Mouse (Mus musculus) mesoderm, embryonic 11.5 days (tissue): ENCODE measurements around the gene Sept9.
A peak's percentile ranks its signal among the peaks of the same experiment; 100 is the strongest.

Source experiments
- DNase-seq: peaks from one replicate; pipeline ENCODE4 v3.0.0-alpha.2; 2012; ENCODE audit warnings: low read depth, low spot score

The Sept9 gene

DNA sequence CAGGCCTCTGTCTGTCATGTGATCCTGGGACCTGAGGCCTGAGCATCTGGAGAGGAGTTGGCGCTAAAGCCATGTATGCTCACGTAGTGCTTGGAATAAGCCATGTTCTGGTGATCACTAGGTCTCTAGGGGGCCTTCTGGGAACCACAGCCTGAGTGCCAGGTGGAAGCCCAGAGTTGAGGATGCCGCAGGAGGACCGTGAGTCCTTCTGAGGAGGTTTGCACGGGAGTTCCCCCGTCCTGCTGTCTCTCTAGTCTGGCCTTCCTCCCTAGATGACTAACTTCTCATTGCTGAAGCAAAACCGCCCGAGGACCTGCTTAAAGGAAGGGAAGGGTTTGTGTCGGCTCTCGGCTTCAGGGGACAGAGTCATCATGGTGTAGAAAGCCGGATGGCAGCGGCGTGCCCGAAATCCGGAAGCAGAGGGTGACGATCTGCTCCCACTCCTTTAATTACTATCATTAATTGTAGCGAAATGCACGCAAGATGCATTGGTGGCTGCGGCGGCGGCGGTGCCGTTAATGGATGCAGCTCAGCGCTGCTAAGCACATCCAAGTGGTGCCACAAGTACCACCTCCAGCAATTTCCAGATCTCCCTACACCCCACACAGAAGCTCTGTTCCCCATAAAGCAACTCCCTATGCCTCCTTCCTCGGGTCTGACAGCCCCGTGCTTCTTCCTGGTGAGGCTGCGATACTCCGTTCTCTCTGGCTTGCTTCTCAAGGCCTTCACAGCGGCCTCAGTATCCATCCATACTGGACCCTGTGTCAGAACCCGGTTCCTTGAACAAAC, 92.0 kb downstream of the Sept9 start:
- DNase-seq, result no peak

DNA sequence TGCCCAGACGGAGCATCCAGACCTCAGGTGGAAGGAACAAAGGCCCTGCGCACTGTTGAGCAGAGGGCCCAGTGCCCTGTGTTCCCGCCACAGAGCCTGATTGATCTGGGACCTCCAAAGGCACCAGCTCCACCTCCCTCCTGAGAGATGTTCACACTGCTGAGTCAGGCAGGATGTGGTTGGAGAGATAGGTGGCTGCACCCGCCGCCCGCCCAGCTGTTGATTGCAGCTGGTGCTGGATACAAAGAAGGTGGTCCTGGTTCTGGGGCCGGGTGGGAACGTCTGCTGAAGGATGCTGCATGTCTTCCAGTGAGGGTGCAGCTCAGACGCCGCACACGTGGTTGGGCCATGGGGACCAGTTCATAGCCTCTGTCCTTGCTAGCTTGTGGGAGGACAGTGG, 93.0 kb downstream of the Sept9 start:
- DNase-seq, result no peak

DNA sequence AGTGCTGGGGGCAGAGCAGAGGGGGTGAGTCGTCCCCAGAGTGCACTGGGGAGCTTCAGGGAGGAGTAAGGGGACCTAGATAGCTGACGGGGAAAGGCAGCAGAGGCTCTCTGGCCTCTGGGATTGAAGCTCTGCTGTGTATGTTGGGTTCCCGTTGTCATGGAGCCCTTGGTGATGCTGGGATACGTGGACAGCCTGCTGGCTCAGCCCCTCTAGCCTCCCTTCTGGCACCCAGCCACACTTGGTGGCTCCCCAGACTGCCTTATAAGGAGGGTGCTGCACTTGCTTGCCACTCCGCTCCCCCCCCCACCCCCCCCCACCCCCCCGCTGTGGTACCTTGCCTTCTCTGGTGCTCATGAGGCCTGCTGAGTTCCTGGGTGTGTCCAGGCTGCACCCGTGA, 95.8 kb downstream of the Sept9 start:
- no peak for DNase-seq

DNA sequence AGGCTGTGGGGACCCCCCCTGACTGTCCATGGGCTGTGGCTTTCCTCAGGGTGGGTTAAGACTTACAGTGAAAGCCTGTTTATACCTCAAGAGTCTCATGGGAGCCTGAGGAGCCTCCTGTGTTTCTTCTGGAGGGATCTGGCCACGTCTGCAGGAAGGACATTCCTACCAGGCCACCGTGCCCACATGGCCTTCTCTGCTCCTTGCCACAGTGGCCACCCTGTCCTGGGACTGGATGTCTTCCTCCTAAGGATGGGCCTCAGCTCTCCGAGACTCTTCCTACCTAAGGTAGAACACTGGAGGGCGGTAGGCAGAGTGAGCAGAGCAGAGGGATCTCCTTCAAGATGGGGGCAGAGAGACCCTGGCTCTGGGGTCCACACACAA, 96.6 kb downstream of the Sept9 start:
- DNase-seq, result no peak

DNA sequence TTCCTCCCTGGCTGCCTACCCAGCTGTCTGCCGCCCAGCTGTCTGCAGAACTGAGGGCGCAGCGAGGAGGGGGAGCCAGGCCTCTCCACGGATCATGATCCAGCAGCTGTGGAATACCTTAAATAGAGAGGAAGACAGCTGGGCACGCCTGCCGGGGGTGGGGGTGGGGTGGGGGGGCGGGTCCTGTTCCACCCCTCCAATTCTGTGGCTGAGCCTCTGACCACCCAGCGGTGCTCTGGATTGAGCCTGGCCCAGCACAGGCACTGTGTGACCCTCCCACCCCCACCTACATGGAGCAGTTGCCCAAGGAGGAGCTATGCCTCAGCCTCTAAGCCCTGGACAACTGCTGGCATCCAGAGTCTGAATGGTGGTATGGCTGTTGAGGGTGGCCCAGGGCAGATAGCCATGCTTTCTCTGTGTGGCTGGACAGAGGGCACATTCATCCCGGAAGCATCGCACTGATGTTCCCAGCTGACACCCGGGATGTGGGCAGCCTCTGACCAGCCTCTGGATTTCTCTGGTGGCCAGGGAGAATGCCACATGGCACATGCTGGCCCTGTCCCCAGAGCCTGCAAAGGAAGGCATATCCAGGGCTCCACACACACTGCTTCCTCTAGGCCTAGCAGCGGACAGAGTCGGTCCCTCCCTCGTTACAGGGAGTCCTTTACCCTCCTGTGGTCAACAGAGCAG, 97.2 kb downstream of the Sept9 start:
- no peak for DNase-seq

DNA sequence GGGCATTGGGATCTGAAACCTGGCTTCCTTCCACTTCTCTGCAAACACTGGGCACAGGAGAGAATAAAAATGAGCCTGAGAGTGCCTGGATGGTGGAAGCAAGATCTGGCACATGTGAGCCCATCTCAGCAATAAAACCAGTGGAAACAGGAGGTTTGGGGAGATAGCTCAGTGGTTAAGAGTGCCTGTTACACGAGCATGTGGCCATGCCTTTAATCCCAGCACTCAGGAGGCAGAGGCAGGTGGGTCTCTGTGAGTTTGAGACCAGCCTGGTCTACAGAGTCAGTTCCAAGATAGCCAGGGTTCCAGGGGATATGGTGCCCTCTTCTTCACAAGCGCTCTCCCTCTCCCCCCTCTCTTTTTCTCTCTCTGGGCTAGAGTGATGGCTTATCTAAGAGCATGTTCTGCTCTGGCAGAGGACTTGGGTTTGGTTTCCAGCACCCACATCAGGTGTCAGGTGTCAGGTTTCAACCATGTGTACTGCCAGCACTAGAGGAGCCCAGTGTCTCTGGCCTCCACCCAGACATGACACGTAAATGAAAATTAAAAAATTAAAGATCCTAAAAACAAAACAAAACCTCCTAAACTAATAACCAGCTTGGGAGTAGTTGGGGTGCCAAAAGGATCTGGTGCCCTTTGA, 97.8 kb downstream of the Sept9 start:
- no peak for DNase-seq

DNA sequence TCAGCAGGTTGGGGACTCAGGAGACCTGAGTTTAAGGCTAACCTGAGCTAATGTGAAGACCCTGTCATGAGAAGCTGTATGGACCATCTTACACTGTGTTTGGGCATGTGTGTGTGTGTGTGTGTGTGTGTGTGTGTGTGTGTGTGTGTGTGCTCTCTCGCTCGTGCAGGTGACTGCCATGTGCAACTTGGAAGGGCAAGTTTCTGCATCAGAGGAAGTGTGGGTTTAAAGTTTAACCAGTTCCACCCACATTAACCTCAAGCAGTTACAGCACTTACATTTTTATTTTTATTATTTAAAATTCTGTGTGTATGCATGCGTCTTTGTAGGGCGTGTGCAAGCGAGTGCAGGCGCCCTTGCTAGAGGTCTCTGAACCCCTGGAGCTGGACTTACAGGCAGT, 100.3 kb downstream of the Sept9 start:
- DNase-seq, result no peak

DNA sequence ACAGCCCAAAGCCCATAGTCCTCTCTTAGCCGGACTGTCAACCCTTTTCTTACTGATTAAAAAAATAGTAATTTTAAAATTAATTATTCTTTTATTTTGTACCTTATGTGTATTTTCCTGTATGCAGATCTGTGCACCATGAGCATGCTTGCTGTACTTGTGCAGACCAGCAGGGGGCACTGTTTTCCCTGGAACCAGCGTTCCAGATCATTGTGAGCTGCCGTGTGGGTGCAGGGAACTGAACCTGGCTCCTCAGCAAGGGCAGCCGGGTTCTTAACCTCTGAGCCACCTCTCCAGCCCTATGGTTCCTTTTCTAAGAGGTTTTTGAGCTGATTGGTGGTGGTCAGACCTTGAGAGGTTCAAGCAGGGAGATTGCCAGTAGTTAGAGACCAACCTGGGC, 101.3 kb downstream of the Sept9 start:
- DNase-seq, result no peak

DNA sequence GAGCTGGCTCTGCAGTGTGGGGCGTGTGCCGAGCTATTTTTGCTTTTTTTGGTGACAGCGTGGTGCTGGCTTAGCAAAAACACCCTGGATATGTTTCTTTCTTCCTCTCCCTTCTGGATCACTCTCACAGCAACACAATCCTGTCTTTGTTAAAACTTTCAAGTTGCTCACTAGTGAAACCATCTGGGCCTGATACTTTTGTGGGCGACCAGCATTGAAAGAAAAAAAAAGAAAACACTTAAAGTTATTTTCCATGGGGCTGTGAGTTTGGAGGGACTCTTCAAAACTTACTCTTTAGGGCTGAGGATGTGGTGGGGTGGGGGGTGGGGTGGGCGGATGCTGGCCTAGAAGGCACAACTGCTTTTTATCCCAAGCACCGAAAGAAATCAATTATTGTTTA, 102.3 kb downstream of the Sept9 start:
- DNase-seq, result no peak

DNA sequence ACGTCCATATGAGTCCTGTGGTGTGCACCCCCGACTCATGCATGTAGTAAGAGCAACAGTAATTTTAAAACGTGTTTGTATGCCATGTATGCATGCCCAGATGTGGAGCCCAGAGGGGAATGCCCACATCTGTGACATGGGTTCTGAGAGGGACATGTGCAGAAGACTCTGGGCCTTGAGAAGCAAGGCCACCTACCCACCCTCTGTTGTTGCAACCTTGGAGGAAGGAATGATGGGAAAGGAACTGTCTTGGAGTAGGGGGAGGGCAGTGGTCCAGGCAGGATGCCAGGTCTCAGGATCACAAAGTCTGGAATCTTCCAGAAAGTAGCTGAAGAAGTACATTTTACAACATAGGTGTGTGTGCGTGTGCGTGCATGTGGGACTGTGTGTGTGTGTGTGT, 102.9 kb downstream of the Sept9 start:
- DNase-seq, result no peak

DNA sequence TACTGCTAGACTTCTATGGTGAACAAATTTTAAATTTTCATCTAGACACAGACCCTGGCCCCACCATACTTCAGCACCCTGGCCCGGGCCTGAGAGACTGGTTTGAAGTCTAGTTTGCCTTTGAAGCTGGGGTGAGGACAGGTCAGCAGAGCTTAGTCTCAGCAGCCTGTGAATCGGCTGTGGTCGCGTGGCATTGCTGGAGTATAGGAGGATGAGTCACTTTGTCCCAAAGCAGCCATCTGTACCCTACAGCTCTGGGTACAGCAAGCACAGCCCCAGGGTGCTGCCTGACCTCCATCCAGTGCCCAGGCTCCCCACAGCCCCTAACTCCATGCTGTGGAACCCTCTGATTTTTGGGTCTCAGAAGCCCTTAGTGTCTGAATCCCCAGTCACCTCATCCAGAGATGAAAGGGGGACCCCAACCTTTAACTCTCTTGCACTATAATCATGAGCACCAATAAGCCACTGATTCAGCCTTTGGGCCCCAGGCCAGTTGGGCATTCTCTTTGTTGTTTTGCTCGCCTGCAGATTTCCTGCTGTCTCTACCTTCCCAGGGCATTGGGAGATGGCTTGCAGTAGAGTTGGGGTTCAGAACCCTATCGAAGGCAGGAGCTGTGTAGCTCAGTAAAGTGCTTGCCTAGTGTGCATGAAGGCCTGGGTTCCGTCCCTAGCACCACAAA, 106.2 kb downstream of the Sept9 start:
- no peak for DNase-seq

DNA sequence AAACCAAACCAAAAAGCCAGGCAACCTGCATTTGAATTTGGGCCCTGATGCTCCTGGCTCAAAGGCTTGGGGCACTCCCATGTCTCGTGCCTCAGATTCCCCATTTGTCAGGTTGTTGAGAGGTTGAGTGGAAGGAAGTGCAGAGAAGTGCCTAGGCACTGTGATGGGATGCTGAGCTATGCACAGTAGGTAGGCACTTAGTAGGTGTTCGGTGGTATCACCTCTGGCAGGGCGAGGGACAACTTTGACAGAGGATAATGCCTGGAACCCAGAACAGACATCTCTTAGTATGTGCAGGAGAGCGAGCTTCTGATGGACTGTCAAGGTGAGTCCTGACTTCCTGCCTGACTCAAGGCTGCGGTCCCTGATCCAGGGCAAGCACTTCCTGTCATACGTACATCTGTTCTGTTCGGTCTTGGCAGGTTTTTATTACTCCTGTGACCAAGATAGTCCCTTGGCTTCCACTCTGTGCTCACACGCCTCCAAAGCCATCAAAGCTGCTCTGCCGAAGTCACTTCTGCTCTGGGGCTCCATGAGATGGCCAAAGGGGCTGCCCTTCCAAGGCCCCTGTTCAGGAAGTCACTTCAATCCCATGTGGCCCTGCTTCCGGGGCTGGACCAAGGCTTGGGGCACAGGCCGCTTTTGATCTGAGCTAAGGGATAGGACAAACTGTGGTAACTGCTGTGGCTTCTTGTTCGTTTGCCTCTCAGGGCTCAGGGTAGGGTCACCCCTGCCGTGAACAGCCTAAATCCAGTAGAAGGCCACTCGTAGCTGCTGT, 107.0 kb downstream of the Sept9 start:
- DNase-seq, result no peak

DNA sequence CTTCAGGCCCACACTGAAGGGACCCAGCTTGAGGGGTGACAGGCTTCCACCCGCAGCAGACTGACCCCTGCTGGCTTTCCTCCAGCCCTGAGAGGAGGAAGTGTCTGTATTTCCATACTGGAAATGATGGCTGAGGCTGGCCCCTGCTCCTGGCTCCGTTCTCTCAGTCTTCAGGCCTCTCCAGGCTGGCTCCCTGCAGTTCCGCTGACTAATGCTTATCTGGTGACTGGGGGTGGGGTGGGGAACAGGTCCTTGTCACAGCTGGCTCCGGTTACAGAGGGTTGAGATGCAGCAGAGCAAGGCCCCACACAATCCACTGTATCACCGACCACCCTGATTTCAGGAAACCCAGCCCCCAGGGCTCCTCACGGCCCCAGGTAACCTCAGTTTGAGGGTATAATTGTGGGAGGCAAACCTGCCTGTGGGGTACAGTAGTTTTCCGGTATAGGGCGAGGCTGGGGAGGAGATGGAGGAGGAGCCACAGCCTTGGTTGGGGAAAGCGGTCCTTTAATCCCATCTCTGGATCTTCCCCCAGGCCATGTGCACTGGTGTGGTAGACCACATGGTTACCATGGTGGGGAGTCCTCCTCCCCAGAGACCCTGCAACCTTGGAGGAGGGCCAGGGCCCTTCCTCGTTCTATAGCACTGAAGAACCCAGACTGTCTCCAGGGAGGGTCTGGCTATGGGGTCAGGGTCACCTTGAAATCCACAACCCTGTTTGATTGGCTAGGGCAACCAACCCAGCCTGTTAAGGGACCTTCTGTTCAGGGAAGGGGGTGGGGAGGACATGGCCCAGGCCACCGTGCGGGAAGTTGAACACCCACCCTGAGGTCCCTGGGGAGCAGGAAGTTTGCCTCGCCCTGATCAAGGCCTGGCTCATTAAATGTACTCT, 108.7 kb downstream of the Sept9 start:
- DNase-seq, result peak; percentile 50

DNA sequence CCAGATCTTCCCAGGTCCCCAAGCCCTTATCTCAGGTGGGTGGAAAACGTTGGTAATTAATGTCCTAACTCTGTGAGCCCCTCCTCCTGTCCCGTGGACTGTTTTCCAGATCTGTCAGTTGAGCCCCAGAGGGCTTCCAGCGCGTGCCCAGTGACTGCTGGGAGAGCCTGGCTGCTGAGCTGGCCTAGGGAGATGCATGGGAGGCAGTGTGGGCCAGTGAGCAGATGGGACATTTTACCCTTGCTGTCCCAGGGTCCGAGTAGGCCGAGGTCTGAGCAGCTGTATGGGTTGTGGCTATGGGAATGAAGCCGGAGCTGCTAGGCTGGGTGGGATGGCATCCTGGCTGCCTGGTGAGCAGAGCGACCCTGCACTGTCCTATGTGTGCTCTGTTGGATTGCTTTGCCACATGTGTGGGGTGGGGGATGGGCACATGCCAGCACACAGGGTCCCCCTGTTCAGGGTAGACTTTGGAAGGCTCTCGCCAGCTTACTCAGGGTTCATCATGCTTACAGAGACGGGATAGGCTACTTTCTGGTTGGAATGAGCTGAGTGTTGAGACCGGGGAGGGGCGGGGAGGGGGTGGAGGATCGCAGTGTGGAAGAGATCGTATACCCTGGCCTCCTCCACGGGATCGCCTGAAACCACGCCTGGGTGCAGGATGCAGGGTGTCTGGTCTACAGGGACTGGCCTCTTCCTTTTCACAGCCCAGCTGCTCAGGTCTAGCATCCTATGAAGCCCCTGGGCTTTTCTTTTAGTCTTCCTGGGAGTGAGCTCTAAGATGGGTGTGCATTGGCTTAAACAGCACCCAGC, 109.9 kb downstream of the Sept9 start:
- DNase-seq, result no peak

DNA sequence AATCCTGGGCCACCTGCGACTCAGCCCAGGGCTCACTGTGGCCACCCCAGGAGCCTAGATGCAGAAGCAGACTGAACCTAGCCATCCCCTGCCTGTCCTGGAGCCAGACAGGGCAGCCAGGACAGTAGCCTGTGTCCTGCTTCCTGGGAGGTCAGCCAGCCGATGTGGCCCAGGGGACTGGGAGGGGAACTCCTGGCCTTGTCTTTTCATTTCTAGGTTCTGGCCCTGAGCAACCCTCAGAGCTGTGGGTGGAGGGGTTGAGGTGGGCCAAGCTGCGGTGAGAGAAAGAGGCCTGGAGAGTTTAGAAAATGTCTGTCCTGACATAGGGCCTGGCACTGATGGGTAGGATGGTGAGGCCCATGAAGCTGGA, 110.4 kb downstream of the Sept9 start:
- DNase-seq, result no peak

DNA sequence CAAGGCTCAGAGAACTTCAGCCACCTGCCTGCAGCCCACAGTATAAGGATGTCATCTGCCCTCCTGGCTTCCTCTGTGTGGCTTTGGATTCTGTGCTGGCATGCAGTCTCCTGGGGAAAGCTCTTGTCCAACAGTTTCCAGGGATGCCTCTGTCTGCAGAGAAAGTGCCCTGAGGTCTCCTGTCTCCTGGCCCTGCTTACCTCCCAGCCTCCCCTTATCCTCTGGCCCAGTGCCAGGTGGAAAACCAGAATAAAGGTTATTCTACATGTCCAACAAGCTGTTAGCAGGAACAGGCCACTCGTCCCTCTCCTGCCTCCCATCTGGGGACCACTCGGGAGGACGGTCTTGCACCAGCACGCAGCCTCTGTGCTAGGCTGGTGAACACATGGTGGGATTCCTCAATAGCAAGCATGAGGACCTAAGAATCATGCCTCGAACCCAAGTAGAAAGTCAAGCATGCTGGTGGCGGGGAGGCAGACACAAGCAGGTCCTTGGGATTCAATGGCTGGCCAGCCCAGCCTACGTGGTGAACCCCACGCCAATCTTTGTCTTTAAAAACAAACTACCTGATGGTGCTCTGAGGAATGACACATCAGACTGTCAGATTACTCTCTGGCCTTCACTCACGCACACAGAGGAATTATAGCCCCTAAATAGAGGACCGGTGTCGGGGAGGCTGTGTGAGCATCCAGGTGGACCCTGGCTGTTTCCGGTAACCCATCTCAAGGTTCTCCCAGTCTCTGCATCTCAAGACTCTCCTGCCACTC, 111.1 kb downstream of the Sept9 start:
- DNase-seq, result no peak

DNA sequence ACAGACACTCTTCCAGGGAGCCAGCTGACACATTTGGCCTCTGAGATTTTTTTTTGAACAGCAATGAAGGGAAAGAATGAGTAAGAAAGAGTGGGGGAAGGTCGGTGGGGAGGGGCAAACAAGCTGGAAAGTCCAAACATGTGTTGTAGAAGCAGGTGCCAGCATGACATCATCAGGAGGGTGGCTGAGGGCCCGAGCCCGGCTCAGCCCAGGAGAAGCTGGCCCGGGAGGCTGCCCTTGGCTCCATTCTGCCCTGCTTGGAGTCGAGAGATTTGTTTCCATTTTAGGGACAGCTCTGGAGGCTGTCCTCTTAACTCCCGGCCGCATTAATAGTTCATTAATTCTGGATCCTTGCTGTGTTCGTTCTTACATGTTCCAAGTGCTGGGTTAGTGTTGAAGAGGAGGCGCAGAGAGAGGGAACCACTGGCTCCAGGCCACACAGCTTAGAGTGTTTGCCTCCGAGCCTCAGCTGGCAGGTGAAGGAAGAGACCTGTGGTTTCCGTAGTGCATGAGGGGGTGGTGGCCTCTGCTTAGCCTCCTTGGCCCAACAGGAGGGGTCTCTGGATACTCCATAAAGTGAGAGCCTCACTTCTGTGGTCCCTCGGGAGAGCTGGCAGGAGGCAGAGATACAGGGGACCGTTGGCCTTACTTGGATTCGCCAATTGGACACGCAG, 111.8 kb downstream of the Sept9 start:
- DNase-seq, result no peak
